In the genomic region with DNA sequence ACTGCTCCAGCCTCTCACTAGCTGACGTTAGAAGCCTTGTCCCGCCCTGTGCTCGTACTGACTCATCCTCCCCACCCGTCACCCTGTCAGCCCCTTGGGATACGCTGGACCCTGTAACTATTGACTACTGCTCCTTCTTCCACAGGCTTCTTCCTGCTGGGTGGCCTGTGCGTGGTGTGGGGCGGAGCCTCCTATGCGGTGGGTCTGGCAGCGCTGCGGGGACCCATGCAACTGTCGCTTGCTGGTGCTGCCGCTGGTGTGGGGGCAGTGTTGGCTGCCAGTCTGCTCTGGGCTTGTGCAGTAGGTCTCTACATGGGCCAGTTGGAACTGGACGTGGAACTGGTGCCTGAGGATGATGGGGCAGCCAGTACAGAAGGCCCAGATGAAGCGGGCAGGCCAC, we compare ENCODE assay signal across 15 mouse cellular contexts. TPM values are rescaled to one million over a fixed set of nuclear protein-coding genes. Genes with fewer than 3 reads are reported as not detected.
"Had no signal": no experiment of that assay in that cellular context is flagged by ENCODE, and none has a peak within 500 bp of the region (broad histone marks: within the 10 kb centered on the region; RNA-seq: fewer than 3 reads in every experiment).

No protein-coding gene starts in this region.

- H3K9me3 ChIP-seq: midbrain, embryonic 13.5 days; midbrain, embryonic 15.5 days; neural tube, embryonic 12.5 days; stomach, embryonic 15.5 days had no signal

- H3K27me3 ChIP-seq: midbrain, embryonic 15.5 days; neural tube, embryonic 12.5 days; stomach, embryonic 15.5 days had no signal

- DNase-seq: lung, adult 18-20 months; lung, embryonic 14.5 days; lung, postnatal 14 days; lung, postnatal 36 days; right cerebral cortex, postnatal 14 days; thymus, adult 2 months; thymus, postnatal 25 days; thymus, postnatal 4 days had no signal

- H3K4me3 ChIP-seq: midbrain, embryonic 13.5 days; midbrain, embryonic 15.5 days; neural tube, embryonic 12.5 days; stomach, embryonic 15.5 days had no signal

- H3K27ac ChIP-seq: macrophage; midbrain, embryonic 13.5 days; midbrain, embryonic 15.5 days; neural tube, embryonic 12.5 days; stomach, embryonic 15.5 days; stomach, postnatal 0 days had no signal

- H3K36me3 ChIP-seq: midbrain, embryonic 15.5 days had no signal

RNA-seq across cellular contexts. Expression of gene Npas1, which starts 22.5 kb away (rescaled TPM):
- polyA plus RNA-seq: lung, embryonic 14.5 days; macrophage; spleen, adult 2 months had no signal
